Comparison of ENCODE assay signal across 12 mouse cellular contexts in genomic region chr10:30538538-30538815, GRCm38 (mm10).
DNase-seq lines count a peak whose midpoint lies in the region; ATAC-seq lines count a peak whose summit lies in the region.
"Had no signal": no experiment of that assay in that cellular context is flagged by ENCODE, and none has a peak within 500 bp of the region (broad histone marks: within the 10 kb centered on the region; RNA-seq: fewer than 3 reads in every experiment).

No protein-coding gene starts in this region.

- ATAC-seq in neutrophil, adult 5-6 weeks (ENCODE audit: extremely low read depth, insufficient number of reproducible peaks, low FRiP score, poor library complexity, severe bottlenecking), result 0 out of 2 replicates have a peak, but pooled peaks have one; percentile 23

- peak; percentile 3 to 10 for DNase-seq in adrenal gland, postnatal 36 days
- no peak for DNase-seq in adrenal gland, postnatal 4 days (ENCODE audit: low spot score in 2 of 2)
- DNase-seq in kidney, postnatal 10 days, result peak; percentile 14
- DNase-seq in kidney, adult 18-20 months, result no peak
- DNase-seq in CD4-positive, CD25-positive, alpha-beta regulatory T cell, adult 2 months (ENCODE audit: low read depth, low spot score), result peak; percentile 77
- no peak for DNase-seq in testis, postnatal 14 days (ENCODE audit: low spot score)
- DNase-seq in urinary bladder, postnatal 25 days (ENCODE audit: low spot score), result no peak
- DNase-seq: adrenal gland, postnatal 25 days; gastrocnemius, postnatal 25 days; kidney, adult 9 months; liver, embryonic 13.5 days had no signal

Comparison
In these comparisons a context has a peak if more than half of its experiments do, and no peak if none do; other contexts are left out.
1. DNase-seq: peak in adrenal gland, postnatal 36 days (2 of 2), kidney, postnatal 10 days (single experiment) and CD4-positive, CD25-positive, alpha-beta regulatory T cell, adult 2 months (single experiment); none in adrenal gland, postnatal 4 days (0 of 2), kidney, adult 18-20 months (single experiment), testis, postnatal 14 days (single experiment) and urinary bladder, postnatal 25 days (single experiment).